Mouse (Mus musculus) liver, embryonic 14.5 days (tissue): Measurements from ENCODE around the gene Msx1. TPM values are rescaled to one million over a fixed set of nuclear protein-coding genes. Genes with fewer than 3 reads are reported as not detected.
"Not testable (repeated sequence)": the region's sequence is repeated elsewhere in the genome, so short reads cannot be mapped to it uniquely, and the experiment has no call there.

Experiments used
- ATAC-seq: fragments of 200-750 bp; cut with Nextera tagmentation; 2 replicates; pipeline ENCODE4 v1.8.0; 2017; ENCODE audit warnings: moderate number of reproducible peaks, mild to moderate bottlenecking, moderate library complexity; ENCODE audit not compliant: insufficient read depth
- DNase-seq, 3 experiments: peaks; one replicate each; pipeline ENCODE4 v3.0.0-alpha.2; 2012 to 2013; ENCODE audit warnings: low read depth in 3 of 3, low spot score in 3 of 3
- H3K27ac ChIP-seq: fragments of 300-500 bp; sonication (generic); 2 replicates; pipeline ENCODE4 v1.5.1; 2014; ENCODE audit warnings: moderate library complexity, mild to moderate bottlenecking, control low read depth, inconsistent platforms
- H3K27me3 ChIP-seq: fragments of 300-500 bp; sonication (generic); 2 replicates; pipeline ENCODE4 v1.6.1; 2014; ENCODE audit warnings: mild to moderate bottlenecking, low read length, moderate library complexity; ENCODE audit not compliant: control insufficient read depth, insufficient read depth
- H3K36me3 ChIP-seq: fragments of 300-500 bp; sonication (generic); replicated peaks from 2 replicates; pipeline ENCODE4 v1.6.1; 2014; ENCODE audit warnings: low read depth; ENCODE audit not compliant: control insufficient read depth, insufficient read depth
- H3K4me1 ChIP-seq, 2 experiments: fragments of 200-500 bp in 1 of 2; fragments of 300-500 bp in 1 of 2; sonication (generic) in 1 of 2; replicated peaks; 2 replicates each; pipeline ENCODE4 v1.6.1; 2012 to 2014; ENCODE audit warnings: antibody characterized with exemption in 1 of 2, inconsistent platforms in 1 of 2, low read length in 1 of 2; ENCODE audit not compliant: control insufficient read depth in 2 of 2, insufficient read depth in 2 of 2
- H3K4me2 ChIP-seq: fragments of 300-500 bp; sonication (generic); 2 replicates; pipeline ENCODE4 v1.6.1; 2014; ENCODE audit warnings: low read depth, mild to moderate bottlenecking, control low read depth, moderate library complexity
- H3K4me3 ChIP-seq, 2 experiments: fragments of 200-500 bp in 1 of 2; fragments of 300-500 bp in 1 of 2; sonication (generic) in 1 of 2; 2 replicates each; pipeline ENCODE4 v1.5.1; 2012 to 2014; ENCODE audit warnings: low read depth in 2 of 2, low read length in 2 of 2, mild to moderate bottlenecking in 2 of 2, control low read depth in 1 of 2, inconsistent platforms in 1 of 2, moderate library complexity in 1 of 2; ENCODE audit not compliant: insufficient read depth in 1 of 2
- H3K9ac ChIP-seq: fragments of 300-500 bp; sonication (generic); replicated peaks from 2 replicates; pipeline ENCODE4 v1.6.1; 2014; ENCODE audit warnings: mild to moderate bottlenecking, control low read depth, moderate library complexity
- H3K9me3 ChIP-seq: fragments of 300-500 bp; sonication (generic); 2 replicates; pipeline ENCODE4 v1.6.1; 2016; ENCODE audit warnings: low read length, mixed read lengths; ENCODE audit not compliant: control insufficient read depth
- CTCF ChIP-seq: IDR thresholded peaks from 2 replicates; pipeline ENCODE4 v1.5.1; 2016; ENCODE audit warnings: antibody characterized with exemption, low read depth, control low read depth
- EP300 ChIP-seq: IDR thresholded peaks from 2 replicates; pipeline ENCODE4 v1.6.1; 2016; ENCODE audit warnings: antibody characterized with exemption, low read depth
- WGBS: fragments of 180-500 bp; shearing (Covaris S2); extraction: QIAGEN DNeasy Blood & Tissue Kit; methylation state at CpG from one replicate; pipeline ENCODE4 v1.1.7; 2014; ENCODE audit not compliant: insufficient replicate concordance; 5-methylcytosine and 5-hydroxymethylcytosine counted together
- polyA plus RNA-seq, 2 experiments: library from polyadenylated mRNA; depleted of rRNA in 1 of 2; stranded (reverse) in 1 of 2; unstranded in 1 of 2; fragments of >200 nt; fragmentation: Nextera tagmentation in 1 of 2; extraction: Ambion mirVana in 1 of 2; gene quantifications; 2 replicates each; pipeline versions ENCODE4 v1.2.1 to v1.2.3; 2012 to 2014

Gene Msx1
- polyA plus RNA-seq, 2 experiments, result 0.05 to 0.18 TPM

GRCm38 (mm10) chr5:37836267-37836646 lies 11.9 kb upstream of the Msx1 start:
- no peaks in the 10 kb centered on the region for H3K36me3 ChIP-seq
- no peak for TF ChIP-seq EP300
- no peak for TF ChIP-seq CTCF
- peaks cover 15% of the 10 kb centered on the region for H3K27me3 ChIP-seq
- H3K4me1 ChIP-seq, result no peaks in the 10 kb centered on the region
- H3K9ac ChIP-seq, result no peak overlapping the region
- H3K27ac ChIP-seq, result no peak overlapping the region
- DNase-seq (no peak), ATAC-seq (no peak)
- no peak overlapping the region for H3K4me3 ChIP-seq
- WGBS, result 28% methylated on average over 3 of the region's 3 CpGs
- H3K4me2 ChIP-seq, result no peak overlapping the region
- H3K9me3 ChIP-seq, result no peaks in the 10 kb centered on the region

DNA sequence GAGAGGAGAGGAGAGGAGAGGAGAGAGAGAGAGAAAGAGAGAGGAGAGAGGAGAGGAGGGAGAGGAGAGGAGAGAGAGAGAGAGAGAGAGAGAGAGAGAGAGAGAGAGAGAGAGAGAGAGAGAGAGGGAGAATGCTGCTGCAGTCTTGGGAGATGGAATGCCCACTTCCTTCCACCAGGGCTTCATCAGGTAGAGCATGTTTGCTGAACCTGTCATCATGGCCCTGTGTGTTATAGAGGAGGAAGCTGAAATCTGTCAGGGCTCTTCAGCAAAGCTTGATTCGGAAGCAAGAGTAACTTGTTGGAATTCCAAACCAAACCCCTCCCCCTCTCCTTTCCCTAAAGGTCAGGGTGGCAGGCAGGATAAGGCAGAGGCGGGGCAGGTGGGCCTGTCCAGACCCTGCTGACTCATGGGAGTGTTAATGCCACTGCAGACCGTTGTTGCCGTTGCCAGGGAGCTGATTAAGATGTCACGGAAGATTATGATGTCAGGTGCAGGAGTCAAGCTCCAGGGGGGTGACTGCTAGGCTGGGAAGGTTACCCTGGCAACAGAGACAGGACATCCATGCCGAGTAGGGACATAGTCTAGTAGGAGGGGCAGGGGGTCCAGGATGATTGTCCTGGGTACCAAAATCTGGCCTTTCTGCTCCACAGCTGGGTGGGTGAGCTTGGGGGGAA lies 11.3 kb upstream of the Msx1 start:
- H3K27ac ChIP-seq, result no peak overlapping the region
- no peak for DNase-seq
- no peak for ATAC-seq
- no peak overlapping the region for H3K4me2 ChIP-seq
- no peak overlapping the region for H3K4me3 ChIP-seq
- no peaks in the 10 kb centered on the region for H3K36me3 ChIP-seq
- no peaks in the 10 kb centered on the region for H3K9me3 ChIP-seq
- TF ChIP-seq EP300, result no peak
- no peak for TF ChIP-seq CTCF
- WGBS, result 6% methylated on average over 6 of the region's 6 CpGs
- peaks cover 20% of the 10 kb centered on the region for H3K27me3 ChIP-seq
- no peaks in the 10 kb centered on the region for H3K4me1 ChIP-seq
- no peak overlapping the region for H3K9ac ChIP-seq

GRCm38 (mm10) chr5:37832766-37833165 lies 8.4 kb upstream of the Msx1 start:
- Histone ChIP-seq H3K4me2 (no peak overlapping the region), H3K9me3 (no peaks in the 10 kb centered on the region), H3K27me3 (peaks cover 46% of the 10 kb centered on the region), H3K27ac (no peak overlapping the region), H3K4me1 (no peaks in the 10 kb centered on the region), H3K36me3 (no peaks in the 10 kb centered on the region), H3K9ac (no peak overlapping the region), H3K4me3 (no peak overlapping the region)
- 4% methylated on average over 6 of the region's 6 CpGs for WGBS
- ATAC-seq (no peak), DNase-seq (no peak)
- TF ChIP-seq CTCF (no peak), EP300 (no peak)

GRCm38 (mm10) chr5:37832031-37832430 lies 7.6 kb upstream of the Msx1 start:
- WGBS, result 6% methylated on average over 13 of the region's 13 CpGs
- no peak for TF ChIP-seq CTCF
- TF ChIP-seq EP300, result no peak
- no peaks in the 10 kb centered on the region for H3K36me3 ChIP-seq

GRCm38 (mm10) chr5:37830436-37830835 lies 6.1 kb upstream of the Msx1 start:
- H3K9me3 ChIP-seq, DNase-seq, H3K9ac ChIP-seq, H3K27ac ChIP-seq, H3K4me3 ChIP-seq, H3K36me3 ChIP-seq, H3K4me1 ChIP-seq, H3K4me2 ChIP-seq, ATAC-seq: not testable (repeated sequence)
- H3K27me3 ChIP-seq, result peaks cover 69% of the 10 kb centered on the region
- WGBS, result 2% methylated on average over 5 of the region's 7 CpGs

More at GRCm38 (mm10) chr5:37832031-37832430, 7.6 kb upstream of the Msx1 start:
- no peak overlapping the region for H3K27ac ChIP-seq
- no peak overlapping the region for H3K9ac ChIP-seq
- no peak overlapping the region for H3K4me2 ChIP-seq
- H3K4me1 ChIP-seq, result no peaks in the 10 kb centered on the region
- DNase-seq (no peak), ATAC-seq (no peak)
- no peak overlapping the region for H3K4me3 ChIP-seq
- no peaks in the 10 kb centered on the region for H3K9me3 ChIP-seq
- peaks cover 53% of the 10 kb centered on the region for H3K27me3 ChIP-seq
